Mouse (Mus musculus) neural tube, embryonic 11.5 days (tissue): ENCODE results near the gene Ttc3. TPM values are rescaled to one million over a fixed set of nuclear protein-coding genes. Genes with fewer than 3 reads are reported as not detected.

Experiments
- ATAC-seq: fragments of 200-750 bp; cut with Nextera tagmentation; 2 replicates; pipeline ENCODE4 v1.8.0; 2017; ENCODE audit warnings: moderate number of reproducible peaks, mild to moderate bottlenecking, moderate TSS enrichment, moderate library complexity; ENCODE audit not compliant: insufficient read depth, low FRiP score, low TSS enrichment
- DNase-seq: peaks from one replicate; pipeline ENCODE4 v3.0.0-alpha.2; 2015; ENCODE audit warnings: low spot score
- H3K27ac ChIP-seq: fragments of 300-500 bp; sonication (generic); 2 replicates; pipeline ENCODE4 v1.5.1; 2014; ENCODE audit warnings: low read depth, mild to moderate bottlenecking, low read length
- H3K27me3 ChIP-seq: fragments of 300-500 bp; sonication (generic); 2 replicates; pipeline ENCODE4 v1.6.1; 2014; ENCODE audit warnings: mild to moderate bottlenecking, low read length, mixed read lengths; ENCODE audit not compliant: control insufficient read depth, insufficient read depth
- H3K36me3 ChIP-seq: fragments of 300-500 bp; sonication (generic); 2 replicates; pipeline ENCODE4 v1.6.1; 2014; ENCODE audit warnings: mild to moderate bottlenecking, low read length, moderate library complexity, mixed read lengths; ENCODE audit not compliant: control insufficient read depth, insufficient read depth
- H3K4me1 ChIP-seq: fragments of 300-500 bp; sonication (generic); 2 replicates; pipeline ENCODE4 v1.6.1; 2014; ENCODE audit warnings: low read length, mixed read lengths; ENCODE audit not compliant: control insufficient read depth, insufficient read depth
- H3K4me2 ChIP-seq: fragments of 300-500 bp; sonication (generic); 2 replicates; pipeline ENCODE4 v1.6.1; 2014; ENCODE audit warnings: low read depth, mild to moderate bottlenecking, moderate library complexity
- H3K4me3 ChIP-seq: fragments of 300-500 bp; sonication (generic); 2 replicates; pipeline ENCODE4 v1.5.1; 2014; ENCODE audit warnings: low read depth, low read length
- H3K9ac ChIP-seq: fragments of 300-500 bp; sonication (generic); 2 replicates; pipeline ENCODE4 v1.6.1; 2014; ENCODE audit warnings: mild to moderate bottlenecking, low read length
- H3K9me3 ChIP-seq: fragments of 300-500 bp; sonication (generic); 2 replicates; pipeline ENCODE4 v1.6.1; 2016; ENCODE audit warnings: low read length; ENCODE audit not compliant: control insufficient read depth
- WGBS: fragments of 180-500 bp; shearing (Covaris S2); extraction: QIAGEN DNeasy Blood & Tissue Kit; methylation state at CpG from one replicate; pipeline ENCODE4 v1.1.7; 2014; 5-methylcytosine and 5-hydroxymethylcytosine counted together
- polyA plus RNA-seq: library from polyadenylated mRNA; unstranded; fragments of >200 nt; fragmentation: Nextera tagmentation; extraction: Ambion mirVana; gene quantifications from 2 replicates; pipeline ENCODE4 v1.2.1, GENCODE M21; 2014

The Ttc3 gene
- polyA plus RNA-seq, 1 experiment from 2014 or later, result 471 TPM

DNA sequence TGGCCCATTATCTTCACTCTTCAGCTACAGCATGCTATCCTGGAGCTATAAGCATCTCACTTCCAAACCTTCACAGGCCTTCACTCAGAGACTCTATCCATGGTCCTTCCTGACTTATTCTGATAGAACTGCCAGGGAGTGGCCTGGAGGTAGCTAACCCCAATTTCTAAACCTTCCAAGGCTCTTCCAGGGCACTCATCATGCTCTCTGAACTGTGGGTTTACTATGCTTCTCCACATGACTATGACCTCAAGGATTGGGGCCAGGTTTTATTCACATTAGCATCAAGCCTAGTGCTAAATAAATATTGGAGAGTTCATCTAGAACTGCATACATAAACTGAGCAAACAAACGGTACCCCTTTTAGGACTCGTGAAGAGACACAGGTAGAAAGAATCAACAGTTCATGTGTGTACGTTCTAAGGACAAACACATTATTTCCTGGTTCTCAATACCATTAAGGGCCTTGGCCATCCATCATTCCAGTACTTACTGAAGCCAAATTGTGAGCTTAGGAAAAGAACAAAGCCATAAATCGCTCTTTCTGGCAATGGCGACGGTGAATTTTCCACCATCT, 734 bp upstream of the Ttc3 start:
- Histone ChIP-seq H3K4me1 (peaks cover 10% of the 10 kb centered on the region), H3K27me3 (no peaks in the 10 kb centered on the region), H3K27ac (peak overlapping the region; percentile 87), H3K4me3 (peak overlapping the region; percentile 92), H3K9ac (peak overlapping the region; percentile 97), H3K36me3 (no peaks in the 10 kb centered on the region), H3K9me3 (no peaks in the 10 kb centered on the region), H3K4me2 (peak overlapping the region; percentile 69)
- ATAC-seq, result no peak
- DNase-seq, result peak; percentile 15
- 10% methylated on average over 6 of the region's 6 CpGs for WGBS

DNA sequence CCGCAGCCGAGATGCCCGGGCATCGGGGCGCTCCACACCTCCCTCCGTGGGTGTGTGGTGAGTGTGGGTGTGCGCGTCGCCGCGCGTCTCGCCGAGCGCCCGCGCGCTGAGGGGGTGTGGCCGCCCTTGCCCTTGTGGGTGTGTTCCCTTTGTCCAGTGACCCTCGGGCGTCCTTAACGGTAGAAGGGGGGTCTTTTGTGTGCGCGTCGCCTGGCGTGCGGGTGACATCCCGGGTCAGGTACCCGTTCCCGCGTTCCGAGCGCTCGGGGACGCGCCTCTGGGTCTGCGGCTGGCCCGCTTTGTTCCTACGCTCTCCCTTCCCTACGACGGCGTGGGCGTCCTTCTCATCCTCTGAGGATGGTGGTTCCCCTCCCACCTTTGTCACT, 490 bp downstream of the Ttc3 start:
- Histone ChIP-seq H3K27me3 (no peaks in the 10 kb centered on the region), H3K36me3 (no peaks in the 10 kb centered on the region), H3K4me1 (peaks cover 10% of the 10 kb centered on the region), H3K4me2 (peak overlapping the region; percentile 60), H3K9me3 (no peaks in the 10 kb centered on the region), H3K4me3 (peak overlapping the region; percentile 92), H3K27ac (peak overlapping the region; percentile 87), H3K9ac (peak overlapping the region; percentile 97)
- ATAC-seq, result peak; percentile 66
- no peak for DNase-seq
- under 1% methylated on average over 40 of the region's 43 CpGs for WGBS

DNA sequence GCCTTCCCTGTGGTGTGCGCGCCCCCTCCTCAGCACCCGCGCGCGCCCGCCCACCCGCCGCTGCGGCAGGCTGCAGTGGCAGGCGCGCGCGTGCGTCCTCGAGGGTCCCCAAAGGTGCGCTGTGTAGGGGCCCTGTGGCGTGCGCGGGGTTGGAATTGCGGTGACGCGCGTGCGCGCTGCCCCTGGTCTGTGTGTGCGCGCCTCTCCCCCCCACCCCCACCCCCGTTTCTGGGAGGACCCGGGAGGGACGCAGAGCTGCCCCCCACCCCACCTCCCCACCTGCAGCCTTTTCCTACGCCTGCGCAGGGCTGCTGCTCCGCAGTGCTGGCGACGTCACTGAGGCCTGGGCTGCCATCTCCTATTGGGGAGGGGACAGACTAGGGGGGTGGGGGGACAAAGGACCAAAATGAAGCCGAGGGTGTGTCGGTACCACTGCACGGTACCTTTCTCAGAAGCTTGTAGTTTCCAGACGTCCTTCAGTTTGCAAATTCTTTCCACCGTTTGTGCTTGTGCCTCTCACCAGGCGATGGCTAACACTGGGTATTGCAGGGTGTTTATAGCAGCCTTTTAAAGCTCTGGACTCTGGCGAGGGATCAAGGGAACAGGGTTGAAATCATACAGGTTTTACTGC, 998 bp downstream of the Ttc3 start, which contains the start of gene Pigp:
Pigp (minus strand) TSS at position 542 of the 631 bp plus-strand sequence.
- WGBS, result 0% methylated on average over 14 of the region's 43 CpGs
- Histone ChIP-seq H3K4me2 (peak within 1 kb of the TSS; percentile 60), H3K27ac (peak within 1 kb of the TSS; percentile 87), H3K4me1 (peaks cover 10% of the 10 kb centered on the region), H3K36me3 (no peaks in the 10 kb centered on the region), H3K9ac (peak within 1 kb of the TSS; percentile 97), H3K27me3 (no peaks in the 10 kb centered on the region), H3K4me3 (peak within 1 kb of the TSS; percentile 92), H3K9me3 (no peaks in the 10 kb centered on the region)
- DNase-seq (peak; percentile 90), ATAC-seq (peak; percentile 84)

DNA sequence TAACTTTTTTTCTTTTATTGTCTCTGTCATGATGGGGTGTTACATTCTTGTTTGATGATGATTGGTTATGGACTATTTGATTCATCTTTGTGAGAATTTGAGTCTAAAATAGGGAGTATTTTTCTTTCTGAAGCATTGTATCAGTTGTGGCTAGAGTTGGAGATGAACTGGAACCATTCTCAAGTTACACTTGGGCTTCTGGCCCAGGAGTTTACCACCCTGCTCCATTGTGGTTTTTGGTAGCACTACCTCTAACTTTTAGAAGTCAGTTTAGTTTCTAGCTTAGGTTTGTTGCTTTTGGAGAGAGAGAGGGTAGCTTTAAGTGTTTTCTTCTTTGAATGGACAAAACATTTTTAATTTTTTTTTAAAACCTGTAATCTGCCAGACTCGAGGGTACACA, 9.0 kb downstream of the Ttc3 start:
- H3K27me3 ChIP-seq, result no peaks in the 10 kb centered on the region
- H3K4me2 ChIP-seq, result no peak overlapping the region
- ATAC-seq (no peak), DNase-seq (no peak)
- no peaks in the 10 kb centered on the region for H3K4me1 ChIP-seq
- no peak overlapping the region for H3K27ac ChIP-seq
- H3K4me3 ChIP-seq, result no peak overlapping the region
- no peaks in the 10 kb centered on the region for H3K36me3 ChIP-seq
- no peaks in the 10 kb centered on the region for H3K9me3 ChIP-seq
- no peak overlapping the region for H3K9ac ChIP-seq
- 88% methylated on average over 1 of the region's 1 CpGs for WGBS

DNA sequence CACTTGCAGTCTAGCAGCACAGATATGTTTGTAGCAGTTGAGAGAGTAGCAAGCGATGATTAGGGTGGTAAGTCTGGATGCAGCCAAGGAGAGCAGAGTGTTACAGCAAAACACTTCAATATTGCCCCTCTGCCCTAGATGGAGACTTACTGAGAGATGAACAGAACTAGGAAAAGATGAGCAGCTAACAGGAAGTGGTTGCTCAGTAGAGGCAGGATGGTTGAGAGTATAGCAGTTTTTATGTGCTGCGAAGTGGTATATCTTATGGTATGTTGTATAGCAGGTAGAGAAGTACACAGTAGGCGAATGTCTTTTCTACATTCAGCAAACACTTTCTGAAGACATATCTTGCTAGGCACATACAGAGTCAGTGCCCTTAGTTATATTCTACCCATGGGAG, 12.9 kb downstream of the Ttc3 start:
- Histone ChIP-seq H3K36me3 (no peaks in the 10 kb centered on the region), H3K4me2 (no peak overlapping the region), H3K27ac (no peak overlapping the region), H3K27me3 (no peaks in the 10 kb centered on the region), H3K4me3 (no peak overlapping the region), H3K9me3 (no peaks in the 10 kb centered on the region), H3K9ac (no peak overlapping the region), H3K4me1 (no peaks in the 10 kb centered on the region)
- 97% methylated on average over 3 of the region's 3 CpGs for WGBS
- no peak for ATAC-seq
- no peak for DNase-seq

DNA sequence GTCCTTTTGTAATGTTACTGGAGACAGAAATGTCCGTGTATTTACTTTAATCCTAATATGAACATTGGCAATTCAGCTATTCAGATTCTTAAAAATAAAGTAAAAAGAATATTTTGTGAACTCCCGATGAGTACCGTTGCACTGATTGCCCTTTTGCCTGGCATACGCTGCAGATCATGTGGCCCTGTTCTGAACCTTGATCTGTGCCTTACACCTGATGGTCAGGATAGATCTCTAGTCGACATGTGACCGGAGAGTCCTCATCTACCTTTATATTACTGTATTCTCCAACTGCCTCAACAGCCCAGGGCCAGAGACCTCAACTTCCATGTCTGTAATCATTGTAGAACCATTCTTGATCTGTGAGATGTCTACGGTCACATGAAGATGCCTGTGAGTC, 17.3 kb downstream of the Ttc3 start:
- H3K9ac ChIP-seq, result no peak overlapping the region
- no peaks in the 10 kb centered on the region for H3K4me1 ChIP-seq
- H3K27me3 ChIP-seq, result no peaks in the 10 kb centered on the region
- WGBS, result 92% methylated on average over 7 of the region's 7 CpGs
- no peak overlapping the region for H3K27ac ChIP-seq
- DNase-seq (no peak), ATAC-seq (no peak)
- H3K36me3 ChIP-seq, result no peaks in the 10 kb centered on the region
- H3K4me3 ChIP-seq, result no peak overlapping the region
- H3K9me3 ChIP-seq, result no peaks in the 10 kb centered on the region
- no peak overlapping the region for H3K4me2 ChIP-seq

DNA sequence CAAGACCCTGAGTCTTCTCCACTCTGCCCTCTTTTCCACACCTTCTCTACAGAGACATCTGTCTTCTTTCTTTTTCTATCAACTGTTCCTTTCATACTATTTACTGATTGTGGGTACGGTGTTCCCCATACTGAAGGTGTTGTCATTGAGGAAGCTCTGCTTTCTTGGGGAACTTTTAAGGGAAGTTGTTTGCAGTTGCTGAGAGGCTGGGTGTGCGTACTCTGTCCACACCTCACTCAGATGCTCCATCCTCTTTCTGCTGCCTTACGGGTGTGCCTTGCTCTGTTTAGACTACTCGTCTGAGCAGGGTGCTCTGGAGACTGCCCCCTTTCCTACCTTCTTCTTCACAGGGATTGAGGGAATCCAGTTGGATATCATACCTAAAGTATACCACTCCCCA, 21.9 kb downstream of the Ttc3 start:
- Histone ChIP-seq H3K27me3 (no peaks in the 10 kb centered on the region), H3K9ac (no peak overlapping the region), H3K4me3 (no peak overlapping the region), H3K27ac (no peak overlapping the region), H3K36me3 (no peaks in the 10 kb centered on the region), H3K9me3 (no peaks in the 10 kb centered on the region), H3K4me2 (no peak overlapping the region), H3K4me1 (no peaks in the 10 kb centered on the region)
- DNase-seq, result no peak
- 91% methylated on average over 4 of the region's 4 CpGs for whole genome bisulfite sequencing
- ATAC-seq, result no peak

DNA sequence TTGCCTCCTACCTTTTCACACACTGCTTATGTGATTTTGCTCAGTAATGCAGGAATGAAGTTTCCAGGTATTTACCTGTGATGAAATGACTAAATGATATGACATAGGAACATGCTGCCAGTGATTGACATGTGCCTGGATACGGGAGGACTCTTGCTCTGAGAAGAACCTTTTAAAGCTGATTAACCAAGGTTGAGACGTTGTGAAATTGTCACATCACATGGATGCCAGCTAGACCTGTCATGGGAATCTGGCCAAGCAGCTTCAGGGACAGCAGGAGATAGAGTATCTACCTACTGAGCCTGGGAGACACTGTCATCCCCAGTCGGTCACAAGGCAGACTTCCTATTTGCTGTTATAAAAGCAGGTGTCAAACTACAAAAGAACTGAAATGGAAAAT, 24.6 kb downstream of the Ttc3 start:
- Histone ChIP-seq H3K4me2 (no peak overlapping the region), H3K4me3 (no peak overlapping the region), H3K27ac (no peak overlapping the region), H3K9me3 (no peaks in the 10 kb centered on the region), H3K9ac (no peak overlapping the region), H3K27me3 (no peaks in the 10 kb centered on the region), H3K36me3 (no peaks in the 10 kb centered on the region), H3K4me1 (no peaks in the 10 kb centered on the region)
- WGBS, result 88% methylated on average over 3 of the region's 3 CpGs
- DNase-seq (no peak), ATAC-seq (no peak)

DNA sequence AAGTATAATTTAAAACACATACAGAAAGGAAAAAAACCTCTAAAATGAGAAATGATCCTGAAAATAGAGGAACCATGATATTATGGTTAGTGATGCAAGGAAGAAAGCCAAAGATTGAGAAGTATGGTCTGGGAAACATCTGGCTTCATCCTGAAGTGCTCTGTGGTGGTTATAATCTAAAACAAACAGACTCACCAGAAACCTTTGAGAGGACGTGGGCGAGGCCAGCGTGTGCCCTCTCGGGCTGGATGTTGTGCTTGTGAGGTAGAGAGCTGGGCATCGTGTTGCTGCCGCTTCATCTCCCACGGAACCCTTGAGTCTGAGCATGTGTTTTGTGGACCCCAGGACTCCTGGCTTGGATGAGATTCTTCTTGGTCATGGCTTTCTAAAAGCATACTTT, 26.2 kb downstream of the Ttc3 start:
- Histone ChIP-seq H3K36me3 (no peaks in the 10 kb centered on the region), H3K4me3 (no peak overlapping the region), H3K4me2 (no peak overlapping the region), H3K9ac (no peak overlapping the region), H3K27ac (no peak overlapping the region), H3K9me3 (no peaks in the 10 kb centered on the region), H3K27me3 (no peaks in the 10 kb centered on the region), H3K4me1 (no peaks in the 10 kb centered on the region)
- DNase-seq (no peak), ATAC-seq (no peak)
- WGBS, result 88% methylated on average over 7 of the region's 7 CpGs
